Mouse (Mus musculus) cortical plate, adult 2 months (tissue): ENCODE data around the gene Dyrk3.

Experiments used
- CTCF ChIP-seq: fragments of 200-500 bp; IDR thresholded peaks from 2 replicates; pipeline ENCODE4 v1.5.1; 2011; ENCODE audit warnings: mild to moderate bottlenecking, control low read depth, low read length; ENCODE audit not compliant: insufficient read depth; ENCODE audit errors: extremely low read depth
- POLR2A ChIP-seq: fragments of 200-500 bp; IDR thresholded peaks from 2 replicates; pipeline ENCODE4 v1.6.1; 2011; ENCODE audit warnings: mild to moderate bottlenecking, low read length, control low read depth; ENCODE audit not compliant: insufficient read depth; ENCODE audit errors: extremely low read depth

DNA sequence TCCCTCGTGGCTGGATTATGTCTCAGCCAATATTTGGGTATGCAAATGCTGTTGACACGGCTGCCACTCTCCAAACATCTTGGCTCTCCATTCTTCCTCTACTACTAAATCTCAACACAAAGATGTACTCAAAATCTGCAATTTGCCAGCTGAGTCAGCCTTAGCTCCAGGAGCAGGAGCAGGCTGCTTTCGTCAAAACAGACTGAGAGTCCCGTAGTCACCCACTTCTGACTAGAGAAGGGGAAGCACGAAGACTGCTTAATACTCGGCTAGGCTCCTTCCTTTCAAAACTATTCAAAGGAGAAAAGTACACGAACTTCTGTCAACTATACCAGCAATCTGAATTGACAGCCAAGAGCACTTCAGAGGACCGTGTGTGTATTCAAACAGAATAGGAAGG, 42.6 kb downstream of the Dyrk3 start:
- TF ChIP-seq CTCF (no peak), POLR2A (no peak)
